Mouse (Mus musculus): ENCODE results near the gene Cyth1. TPM values are rescaled to one million over a fixed set of nuclear protein-coding genes. Genes with fewer than 3 reads are reported as not detected.

Gene Cyth1
- 25.8 and 27.7 TPM in 2 replicates for polyA plus RNA-seq (2021; fragmentation: Nextera tagmentation)
- long read RNA-seq, experiment 1, partial matches to known transcripts = 15 of 98 reads
- long read RNA-seq, experiment 1, other reads (novel, unspliced or antisense) = 80 of 98 reads
- long read RNA-seq, experiment 2, transcript Cyth1-201 (13 exons, 3,135 nt) = major isoform, 21 of 271 reads
- long read RNA-seq, experiment 2, partial matches to known transcripts = 19 of 271 reads
- long read RNA-seq, experiment 2, other reads (novel, unspliced or antisense) = 231 of 271 reads

GRCm38 (mm10) chr11:118248150-118249011, at the start of gene Cyth1:
TSS of gene Cyth1 (minus strand) at chr11:118248592.

GRCm38 (mm10) chr11:118289999-118290889, 41.9 kb upstream of the Cyth1 start, which contains the start of gene Usp36:
TSS of gene Usp36 (minus strand) at chr11:118290244.

GRCm38 (mm10) chr11:118130534-118130933, 117.9 kb downstream of the Cyth1 start, which contains the start of gene Dnah17:
TSS of gene Dnah17 (minus strand) at chr11:118130634.

Other genes starting within 250 kb of the Cyth1 start
- gene Dnah17, start 118.0 kb downstream of the Cyth1 start, polyA plus RNA-seq (2021; fragmentation: Nextera tagmentation) = not detected in 2 replicates
- 4.7 and 5.1 TPM in 2 replicates for gene Usp36, start 41.7 kb upstream of the Cyth1 start, polyA plus RNA-seq (2021; fragmentation: Nextera tagmentation)
- 0.09 and 0.18 TPM in 2 replicates for gene Cep295nl, start 93.9 kb upstream of the Cyth1 start, polyA plus RNA-seq (2021; fragmentation: Nextera tagmentation)
- gene Timp2, start 107.1 kb upstream of the Cyth1 start, polyA plus RNA-seq (2021; fragmentation: Nextera tagmentation) = 32.2 and 33.2 TPM in 2 replicates
- gene Lgals3bp, start 153.5 kb upstream of the Cyth1 start, polyA plus RNA-seq (2021; fragmentation: Nextera tagmentation) = 12.9 and 29.3 TPM in 2 replicates
- gene Cant1, start 170.5 kb upstream of the Cyth1 start, polyA plus RNA-seq (2021; fragmentation: Nextera tagmentation) = 23.9 and 26.4 TPM in 2 replicates
- gene C1qtnf1, start 179.6 kb upstream of the Cyth1 start, polyA plus RNA-seq (2021; fragmentation: Nextera tagmentation) = 0.58 and 0.68 TPM in 2 replicates
- gene Engase, start 228.2 kb upstream of the Cyth1 start, polyA plus RNA-seq (2021; fragmentation: Nextera tagmentation) = 1.2 and 2.1 TPM in 2 replicates